Mouse (Mus musculus): ENCODE data around the gene Ctnna3.
"Not testable (repeated sequence)": the region's sequence is repeated elsewhere in the genome, so short reads cannot be mapped to it uniquely, and the experiment has no call there.

Gene Ctnna3

GRCm38 (mm10) chr10:64940975-64941374, 1511.1 kb downstream of the Ctnna3 start:
- no peak for DNase-seq (ENCODE audit: low read depth, low spot score)

GRCm38 (mm10) chr10:64958391-64958790, 1528.5 kb downstream of the Ctnna3 start:
- no peaks in the 10 kb centered on the region for H3K36me3 ChIP-seq (ENCODE audit: control insufficient read depth, insufficient read depth, low read length, poor library complexity, severe bottlenecking)
- DNase-seq (ENCODE audit: low read depth, low spot score), result no peak
- H3K27me3 ChIP-seq (ENCODE audit: control insufficient read depth, insufficient read depth, low read length, poor library complexity, severe bottlenecking), result no peaks in the 10 kb centered on the region

More at GRCm38 (mm10) chr10:64940975-64941374, 1511.1 kb downstream of the Ctnna3 start:
- Histone ChIP-seq H3K27me3 (ENCODE audit: control insufficient read depth, insufficient read depth, low read length, poor library complexity, severe bottlenecking) (no peaks in the 10 kb centered on the region), H3K36me3 (ENCODE audit: control insufficient read depth, insufficient read depth, low read length, poor library complexity, severe bottlenecking) (no peaks in the 10 kb centered on the region)

- DNase-seq (ENCODE audit: low read depth, low spot score), result no peak
- H3K36me3 ChIP-seq (ENCODE audit: control insufficient read depth, insufficient read depth, low read length, poor library complexity, severe bottlenecking), result no peaks in the 10 kb centered on the region
- H3K27me3 ChIP-seq (ENCODE audit: control insufficient read depth, insufficient read depth, low read length, poor library complexity, severe bottlenecking), result no peaks in the 10 kb centered on the region
Measured at GRCm38 (mm10) chr10:64992871-64993270, 1563.0 kb downstream of the Ctnna3 start.

- DNase-seq (ENCODE audit: low read depth, low spot score), result no peak
- Histone ChIP-seq H3K36me3 (ENCODE audit: control insufficient read depth, insufficient read depth, low read length, poor library complexity, severe bottlenecking) (no peaks in the 10 kb centered on the region), H3K27me3 (ENCODE audit: control insufficient read depth, insufficient read depth, low read length, poor library complexity, severe bottlenecking) (no peaks in the 10 kb centered on the region)
Measured at GRCm38 (mm10) chr10:65013525-65013924, 1583.6 kb downstream of the Ctnna3 start.

- Histone ChIP-seq H3K27me3 (ENCODE audit: control insufficient read depth, insufficient read depth, low read length, poor library complexity, severe bottlenecking) (no peaks in the 10 kb centered on the region), H3K36me3 (ENCODE audit: control insufficient read depth, insufficient read depth, low read length, poor library complexity, severe bottlenecking) (no peaks in the 10 kb centered on the region)
- DNase-seq (ENCODE audit: low read depth, low spot score), result no peak
Measured at GRCm38 (mm10) chr10:65022667-65023066, 1592.8 kb downstream of the Ctnna3 start.

GRCm38 (mm10) chr10:65033516-65033915, 1603.6 kb downstream of the Ctnna3 start:
- not testable (repeated sequence) for DNase-seq (ENCODE audit: low read depth, low spot score); H3K27me3 ChIP-seq (ENCODE audit: control insufficient read depth, insufficient read depth, low read length, poor library complexity, severe bottlenecking); H3K36me3 ChIP-seq (ENCODE audit: control insufficient read depth, insufficient read depth, low read length, poor library complexity, severe bottlenecking)
